ENCODE assay signal across 9 mouse cellular contexts in the genomic region with DNA sequence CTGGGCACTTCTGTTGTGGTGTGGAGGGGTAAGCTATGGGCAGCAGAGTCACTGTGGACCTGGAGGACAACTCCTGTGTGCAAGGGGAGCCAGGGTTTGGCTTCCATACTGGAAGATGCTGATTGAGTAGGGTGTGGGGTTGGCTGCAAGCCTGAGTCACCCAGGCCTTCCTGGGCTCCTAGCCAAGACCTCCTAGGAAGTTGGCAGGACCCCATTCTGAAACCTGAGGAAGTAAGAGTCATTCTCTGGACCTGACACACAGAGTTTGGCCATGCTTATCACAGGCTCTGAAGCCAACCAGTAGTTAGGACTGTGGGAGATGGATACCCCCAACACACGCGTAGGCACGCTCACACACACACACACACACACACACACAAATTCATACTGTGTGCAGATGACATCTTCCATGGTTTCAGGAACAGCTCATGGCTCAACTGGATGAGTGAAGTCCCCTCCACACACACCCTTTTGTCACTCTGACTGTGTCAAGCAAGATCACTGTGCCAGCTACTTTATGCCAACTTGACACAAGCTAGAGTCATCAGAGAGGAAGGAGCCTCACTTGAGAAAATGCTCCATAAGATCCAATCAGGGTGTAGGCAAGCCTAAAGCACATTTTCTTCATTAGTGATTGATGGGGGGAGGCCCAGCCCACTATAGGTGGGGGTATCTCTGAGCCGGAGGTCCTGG. TPM values are rescaled to one million over a fixed set of nuclear protein-coding genes. Genes with fewer than 3 reads are reported as not detected.
DNase-seq lines count a peak whose midpoint lies in the region; ATAC-seq lines count a peak whose summit lies in the region.
"Had no signal": no experiment of that assay in that cellular context is flagged by ENCODE, and none has a peak within 500 bp of the region (broad histone marks: within the 10 kb centered on the region; RNA-seq: fewer than 3 reads in every experiment).

No protein-coding gene starts in this region.

- H3K27ac ChIP-seq in brown adipose tissue, adult 24 weeks (replicated peaks; ENCODE audit: low read depth, low read length), result 0 out of 2 replicates have a peak overlapping the region, but pooled peaks have one; percentile 6
- H3K27ac ChIP-seq in heart, embryonic 12.5 days (ENCODE audit: poor library complexity, severe bottlenecking), result no peak overlapping the region
- H3K27ac ChIP-seq in neural tube, embryonic 15.5 days (replicated peaks), result no peak overlapping the region; the same call in 1 of the 2 replicates

- H3K9me3 ChIP-seq in heart, embryonic 12.5 days (replicated peaks), result 0 out of 2 replicates have a peak, but pooled peaks cover 8% of the 10 kb centered on the region
- no peaks in the 10 kb centered on the region for H3K9me3 ChIP-seq in neural tube, embryonic 15.5 days (replicated peaks)

- DNase-seq in ovary, adult 18-20 months (ENCODE audit: low spot score), result peak; percentile 44
- no peak for DNase-seq in ovary, postnatal 10 days (ENCODE audit: low spot score)
- peak; percentile 38 for DNase-seq in lung, postnatal 25 days (ENCODE audit: low spot score)
- no peak for DNase-seq in thymus, postnatal 0 days (ENCODE audit: low spot score)
- no peak for DNase-seq in frontal cortex, postnatal 25 days (ENCODE audit: low spot score in 2 of 2)

- WGBS in heart, embryonic 12.5 days, result 76% methylated on average over 4 of the region's 4 CpGs
- 90% methylated on average over 4 of the region's 4 CpGs for WGBS in neural tube, embryonic 15.5 days

- ATAC-seq in heart, embryonic 12.5 days (ENCODE audit: insufficient number of reproducible peaks, low FRiP score), result 0 out of 2 replicates have a peak, but pooled peaks have one; percentile 11
- ATAC-seq in neural tube, embryonic 15.5 days (ENCODE audit: low FRiP score), result no peak

- H3K9ac ChIP-seq in heart, embryonic 12.5 days, result no peak overlapping the region
- no peak overlapping the region for H3K9ac ChIP-seq in neural tube, embryonic 15.5 days (replicated peaks)

- H3K27me3 ChIP-seq in heart, embryonic 12.5 days (replicated peaks), result no peaks in the 10 kb centered on the region
- 0 out of 2 replicates have a peak, but pooled peaks cover 4% of the 10 kb centered on the region for H3K27me3 ChIP-seq in neural tube, embryonic 15.5 days (replicated peaks)

- H3K36me3 ChIP-seq in heart, embryonic 12.5 days, result no peaks in the 10 kb centered on the region
- H3K36me3 ChIP-seq in neural tube, embryonic 15.5 days, result no peaks in the 10 kb centered on the region

- H3K4me1 ChIP-seq in brown adipose tissue, adult 24 weeks (ENCODE audit: control insufficient read depth, insufficient read depth, insufficient read length, low read length), result peaks cover 12% of the 10 kb centered on the region
- 0 out of 2 replicates have a peak, but pooled peaks cover 4% of the 10 kb centered on the region for H3K4me1 ChIP-seq in heart, embryonic 12.5 days (replicated peaks)
- H3K4me1 ChIP-seq in neural tube, embryonic 15.5 days, result 0 out of 2 replicates have a peak, but pooled peaks cover 3% of the 10 kb centered on the region

- no peak overlapping the region for H3K4me2 ChIP-seq in heart, embryonic 12.5 days
- H3K4me2 ChIP-seq in neural tube, embryonic 15.5 days, result no peak overlapping the region

- H3K4me3 ChIP-seq in brown adipose tissue, adult 24 weeks (ENCODE audit: insufficient read depth, low read depth, low read length), result no peak overlapping the region
- H3K4me3 ChIP-seq in heart, embryonic 12.5 days, result no peak overlapping the region
- no peak overlapping the region for H3K4me3 ChIP-seq in neural tube, embryonic 15.5 days (replicated peaks)

RNA-seq across cellular contexts. Expression of gene Gstt4, which starts 5.5 kb away (rescaled TPM):
- not detected in 2 replicates for polyA plus RNA-seq in brown adipose tissue, adult 24 weeks (2012; ENCODE audit: insufficient read depth, insufficient read length, missing spikeins)
- polyA plus RNA-seq in heart, embryonic 12.5 days (2016; fragmentation: Nextera tagmentation; extraction: Ambion mirVana), result not detected in 2 replicates
- polyA plus RNA-seq in neural tube, embryonic 15.5 days (2015; fragmentation: Nextera tagmentation; extraction: Ambion mirVana), result not detected in 2 replicates
- 0.14 and 0.18 TPM in 2 replicates for polyA plus RNA-seq in thymus, postnatal 0 days (2015; fragmentation: Nextera tagmentation; extraction: Ambion mirVana)
- polyA plus RNA-seq: neural tube, embryonic 14.5 days had no signal

RNA-seq across cellular contexts. Expression of gene Gstt2, which starts 9.4 kb away (rescaled TPM):
- polyA plus RNA-seq in brown adipose tissue, adult 24 weeks (2012; ENCODE audit: insufficient read depth, insufficient read length, missing spikeins), result 34.7 and 41.7 TPM in 2 replicates
- 7.2 and 8.1 TPM in 2 replicates for polyA plus RNA-seq in heart, embryonic 12.5 days (2016; fragmentation: Nextera tagmentation; extraction: Ambion mirVana)
- 6.3 and 16.2 TPM in 2 replicates for polyA plus RNA-seq in neural tube, embryonic 15.5 days (2015; fragmentation: Nextera tagmentation; extraction: Ambion mirVana)
- 77.5 and 78.6 TPM in 2 replicates for polyA plus RNA-seq in thymus, postnatal 0 days (2015; fragmentation: Nextera tagmentation; extraction: Ambion mirVana)

RNA-seq across cellular contexts. Expression of gene Gstt1, which starts 29.4 kb away (rescaled TPM):
- 50.1 and 65.2 TPM in 2 replicates for polyA plus RNA-seq in brown adipose tissue, adult 24 weeks (2012; ENCODE audit: insufficient read depth, insufficient read length, missing spikeins)
- polyA plus RNA-seq in heart, embryonic 12.5 days (2016; fragmentation: Nextera tagmentation; extraction: Ambion mirVana), result 3.9 and 4.2 TPM in 2 replicates
- polyA plus RNA-seq in neural tube, embryonic 15.5 days (2015; fragmentation: Nextera tagmentation; extraction: Ambion mirVana), result 9.6 and 13.8 TPM in 2 replicates
- 2.2 and 2.8 TPM in 2 replicates for polyA plus RNA-seq in thymus, postnatal 0 days (2015; fragmentation: Nextera tagmentation; extraction: Ambion mirVana)

RNA-seq across cellular contexts. Expression of gene Mif, which starts 32.2 kb away (rescaled TPM):
- 129 and 141 TPM in 2 replicates for polyA plus RNA-seq in brown adipose tissue, adult 24 weeks (2012; ENCODE audit: insufficient read depth, insufficient read length, missing spikeins)
- 2,266 and 2,393 TPM in 2 replicates for polyA plus RNA-seq in heart, embryonic 12.5 days (2016; fragmentation: Nextera tagmentation; extraction: Ambion mirVana)
- polyA plus RNA-seq in neural tube, embryonic 15.5 days (2015; fragmentation: Nextera tagmentation; extraction: Ambion mirVana), result 1,840 and 1,880 TPM in 2 replicates
- 1,368 and 1,597 TPM in 2 replicates for polyA plus RNA-seq in thymus, postnatal 0 days (2015; fragmentation: Nextera tagmentation; extraction: Ambion mirVana)

RNA-seq across cellular contexts. Expression of gene Gstt3, which starts 46.6 kb away (rescaled TPM):
- polyA plus RNA-seq in brown adipose tissue, adult 24 weeks (2012; ENCODE audit: insufficient read depth, insufficient read length, missing spikeins), result 3.0 and 3.6 TPM in 2 replicates
- 2.7 and 3.2 TPM in 2 replicates for polyA plus RNA-seq in heart, embryonic 12.5 days (2016; fragmentation: Nextera tagmentation; extraction: Ambion mirVana)
- 1.3 and 5.3 TPM in 2 replicates for polyA plus RNA-seq in neural tube, embryonic 15.5 days (2015; fragmentation: Nextera tagmentation; extraction: Ambion mirVana)
- 9.9 and 10.1 TPM in 2 replicates for polyA plus RNA-seq in thymus, postnatal 0 days (2015; fragmentation: Nextera tagmentation; extraction: Ambion mirVana)
- polyA plus RNA-seq: neural tube, embryonic 14.5 days had no signal

Comparison
In these comparisons a context has a peak if more than half of its experiments do, and no peak if none do; other contexts are left out.
1. DNase-seq: peak in ovary, adult 18-20 months (single experiment) and lung, postnatal 25 days (single experiment); none in ovary, postnatal 10 days (single experiment), thymus, postnatal 0 days (single experiment) and frontal cortex, postnatal 25 days (0 of 2).